Mouse (Mus musculus) CD4-positive, CD25-positive, alpha-beta regulatory T cell, adult 2 months (primary cell): ENCODE data around the gene Ror2.

Experiments used
- DNase-seq: peaks from one replicate; pipeline ENCODE4 v3.0.0-alpha.2; 2012; ENCODE audit warnings: low read depth, low spot score

The Ror2 gene

GRCm38 (mm10) chr13:53069076-53069690 lies 216.7 kb downstream of the Ror2 start:
- peak; percentile 1 for DNase-seq

GRCm38 (mm10) chr13:53068461-53068860 lies 217.5 kb downstream of the Ror2 start:
- no peak for DNase-seq

- DNase-seq, result no peak
Observed at GRCm38 (mm10) chr13:53067949-53068348, 218.0 kb downstream of the Ror2 start.

- peak; percentile 25 for DNase-seq
Observed at GRCm38 (mm10) chr13:53065122-53065521, 220.8 kb downstream of the Ror2 start.

GRCm38 (mm10) chr13:53064681-53065080 lies 221.2 kb downstream of the Ror2 start:
- DNase-seq, result no peak
